Mouse (Mus musculus): ENCODE measurements at regions not wholly inside any gene's neighbourhood (a gene's known extent, or its start where the extent isn't known, plus 50 kb on each side); places are given as distances from the start of the nearest gene placed in this dataset.

DNA sequence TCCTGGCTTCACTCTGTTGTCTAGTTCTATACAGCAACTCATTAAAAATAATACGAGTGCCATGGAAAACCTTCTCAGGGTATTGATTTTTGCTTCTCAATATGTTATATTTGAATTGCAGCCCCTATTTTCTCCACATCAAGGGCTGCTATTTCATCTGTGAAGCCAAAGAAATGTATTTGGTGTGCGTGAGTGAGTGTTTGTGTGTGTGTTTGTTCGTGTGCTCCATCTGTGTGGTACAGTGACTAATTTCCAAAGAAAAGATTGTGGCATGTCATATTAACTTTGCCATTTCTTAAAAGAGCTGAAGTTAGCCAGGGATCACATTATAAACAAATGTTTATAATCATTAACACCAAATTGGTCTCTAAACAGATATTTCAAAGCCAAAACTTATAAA is 493.1 kb downstream of the Hace1 start:
- TF ChIP-seq CTCF (IDR thresholded peaks at IDR 0.05; ENCODE audit: extremely low read depth, insufficient read depth, low read length) = no peak
- TF ChIP-seq POLR2A (IDR thresholded peaks at IDR 0.05; ENCODE audit: extremely low read depth, insufficient read depth, low read length) = no peak
